Mouse (Mus musculus) lung, postnatal 0 days (tissue): ENCODE data around the gene Angpt4.

Experiments used
- CTCF ChIP-seq: IDR thresholded peaks from 2 replicates; pipeline ENCODE4 v1.5.1; 2016; ENCODE audit warnings: antibody characterized with exemption, mild to moderate bottlenecking
- EP300 ChIP-seq: IDR thresholded peaks from 2 replicates; pipeline ENCODE4 v1.6.1; 2016; ENCODE audit warnings: antibody characterized with exemption, mild to moderate bottlenecking, control low read depth

GRCm38 (mm10) chr2:151900845-151901244 is 10.2 kb upstream of the Angpt4 start:
- TF ChIP-seq CTCF (no peak), EP300 (no peak)
